Mouse (Mus musculus) lung, embryonic 16.5 days (tissue): ENCODE results near the gene Krtap9-5. TPM values are rescaled to one million over a fixed set of nuclear protein-coding genes. Genes with fewer than 3 reads are reported as not detected.

Source experiments
- ATAC-seq: fragments of 200-750 bp; cut with Nextera tagmentation; 2 replicates; pipeline ENCODE4 v1.8.0; 2017; ENCODE audit warnings: low read depth, mild to moderate bottlenecking, moderate library complexity
- H3K27ac ChIP-seq: fragments of 300-500 bp; sonication (generic); 2 replicates; pipeline ENCODE4 v1.5.1; 2014; ENCODE audit warnings: mild to moderate bottlenecking, control low read depth, low read length
- H3K27me3 ChIP-seq: fragments of 300-500 bp; sonication (generic); 2 replicates; pipeline ENCODE4 v1.6.1; 2014; ENCODE audit warnings: low read depth, low read length, mixed read lengths; ENCODE audit not compliant: control insufficient read depth, insufficient read depth
- H3K36me3 ChIP-seq: fragments of 300-500 bp; sonication (generic); 2 replicates; pipeline ENCODE4 v1.6.1; 2014; ENCODE audit warnings: low read length; ENCODE audit not compliant: control insufficient read depth, insufficient read depth
- H3K4me1 ChIP-seq: fragments of 300-500 bp; sonication (generic); replicated peaks from 2 replicates; pipeline ENCODE4 v1.6.1; 2014; ENCODE audit warnings: low read length, mixed read lengths; ENCODE audit not compliant: control insufficient read depth, insufficient read depth
- H3K4me2 ChIP-seq: fragments of 300-500 bp; sonication (generic); 2 replicates; pipeline ENCODE4 v1.6.1; 2014; ENCODE audit warnings: low read depth, low read length, control low read depth
- H3K4me3 ChIP-seq: fragments of 300-500 bp; sonication (generic); 2 replicates; pipeline ENCODE4 v1.5.1; 2014; ENCODE audit warnings: mild to moderate bottlenecking, low read length, control low read depth
- H3K9ac ChIP-seq: fragments of 300-500 bp; sonication (generic); 2 replicates; pipeline ENCODE4 v1.6.1; 2014; ENCODE audit warnings: low read length, control low read depth
- H3K9me3 ChIP-seq: fragments of 300-500 bp; sonication (generic); 2 replicates; pipeline ENCODE4 v1.6.1; 2016; ENCODE audit warnings: low read length; ENCODE audit not compliant: control insufficient read depth
- WGBS: fragments of 180-500 bp; shearing (Covaris S2); extraction: QIAGEN DNeasy Blood & Tissue Kit; methylation state at CpG from one replicate; pipeline ENCODE4 v1.1.7; 2014; 5-methylcytosine and 5-hydroxymethylcytosine counted together
- polyA plus RNA-seq: library from polyadenylated mRNA; unstranded; fragments of >200 nt; fragmentation: Nextera tagmentation; extraction: Ambion mirVana; gene quantifications from 2 replicates; pipeline ENCODE4 v1.2.1, GENCODE M21; 2015

The Krtap9-5 gene
- polyA plus RNA-seq, 1 experiment from 2014 or later: not detected

DNA sequence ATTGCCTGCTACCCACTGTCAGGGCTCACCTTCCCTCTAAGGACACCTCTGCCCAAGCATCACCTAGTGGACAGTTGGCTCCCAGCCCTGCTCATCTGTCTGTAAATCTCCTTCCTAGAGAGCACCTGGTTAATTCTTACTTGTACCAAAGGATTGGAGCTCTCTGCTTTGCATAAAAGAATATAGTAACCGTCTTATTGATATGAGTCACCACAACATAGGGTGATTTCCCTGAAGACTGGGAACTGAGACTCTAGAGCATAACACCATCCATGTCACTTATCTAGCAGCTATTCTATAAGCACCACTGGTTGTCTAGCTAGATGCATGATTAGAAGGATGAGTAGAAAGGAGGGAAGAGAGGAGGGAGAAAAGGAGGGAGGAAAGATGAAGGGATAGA is 35.2 kb downstream of the Krtap9-5 start:
- Histone ChIP-seq H3K4me2 (no peak overlapping the region), H3K9ac (no peak overlapping the region), H3K9me3 (no peaks in the 10 kb centered on the region), H3K27ac (no peak overlapping the region), H3K4me3 (no peak overlapping the region), H3K27me3 (no peaks in the 10 kb centered on the region; the same call in 1 of the 2 replicates), H3K4me1 (no peaks in the 10 kb centered on the region), H3K36me3 (no peaks in the 10 kb centered on the region)
- 83% methylated on average over 1 of the region's 1 CpGs for WGBS
- no peak for ATAC-seq

DNA sequence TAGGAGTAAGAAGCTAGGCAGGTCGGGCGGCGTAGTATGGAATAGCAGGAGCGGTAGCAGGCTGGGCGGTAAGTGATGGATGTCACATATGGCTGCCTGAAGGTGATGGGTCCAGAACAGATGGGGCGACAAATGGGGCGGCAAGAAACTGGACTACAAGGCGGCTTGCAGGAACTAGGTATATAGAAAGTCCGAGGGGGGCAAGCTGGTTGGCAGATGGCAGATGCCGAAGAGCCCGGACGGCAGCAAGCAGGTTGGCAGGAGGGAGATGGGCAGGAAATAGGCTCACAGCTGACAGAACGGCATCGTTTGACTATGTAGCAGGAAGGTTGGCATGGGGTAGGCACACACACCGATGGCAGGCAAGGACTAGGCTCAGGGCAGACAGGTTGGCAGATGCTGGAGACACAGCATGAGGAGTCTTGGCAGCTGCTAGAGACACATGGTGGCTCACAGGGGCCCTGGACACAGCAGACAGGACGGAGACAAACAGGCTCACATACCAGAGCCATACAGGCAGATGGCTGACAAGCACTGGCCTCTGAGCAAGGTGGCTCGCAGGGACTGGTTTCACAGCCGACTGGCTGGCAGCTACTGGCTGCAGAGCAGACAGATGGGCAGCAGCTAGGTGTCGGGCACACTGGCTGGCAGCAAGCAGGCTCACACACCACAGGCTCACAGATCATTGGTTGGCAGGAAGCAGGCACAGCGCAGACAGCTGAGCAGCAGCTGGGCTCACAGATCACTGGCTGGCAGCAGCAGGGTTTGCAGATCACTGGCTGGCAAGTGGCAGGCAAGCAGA is 37.2 kb downstream of the Krtap9-5 start:
- no peaks in the 10 kb centered on the region for H3K9me3 ChIP-seq
- H3K4me2 ChIP-seq: no peak overlapping the region
- H3K27ac ChIP-seq: no peak overlapping the region
- no peak for ATAC-seq
- WGBS: 72% methylated on average over 20 of the region's 20 CpGs
- no peaks in the 10 kb centered on the region for H3K36me3 ChIP-seq
- H3K4me3 ChIP-seq: no peak overlapping the region
- H3K27me3 ChIP-seq: no peaks in the 10 kb centered on the region; the same call in 1 of the 2 replicates
- no peak overlapping the region for H3K9ac ChIP-seq
- no peaks in the 10 kb centered on the region for H3K4me1 ChIP-seq

DNA sequence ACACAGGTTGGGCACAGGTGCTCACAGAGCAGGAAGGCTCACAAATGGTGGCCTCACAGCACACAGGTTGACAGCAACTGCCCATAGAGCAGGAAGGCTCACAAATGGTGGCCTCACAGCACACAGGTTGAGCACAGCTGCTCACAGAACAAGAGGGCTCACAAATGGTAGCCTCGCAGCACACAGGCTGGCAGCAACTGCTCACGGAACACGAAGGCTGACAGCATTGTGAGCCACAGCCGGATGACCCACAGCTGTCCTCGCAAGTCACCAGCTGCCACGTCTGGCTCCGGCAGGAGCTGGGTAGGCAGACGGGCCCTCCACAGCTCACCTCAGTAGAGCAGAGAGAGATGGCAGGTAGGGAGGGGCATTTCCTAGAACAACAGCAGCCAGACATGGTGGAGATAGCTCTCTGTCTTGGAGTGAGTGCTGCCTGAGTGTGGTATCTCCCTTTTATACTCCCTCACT is 37.9 kb downstream of the Krtap9-5 start, which contains the start of gene Krtap16-1:
Gene Krtap16-1, minus strand, starts transcription at position 418 of the 468 bp plus-strand sequence.
- Histone ChIP-seq H3K27ac (no peak within 1 kb of the TSS), H3K36me3 (no peaks in the 10 kb centered on the region), H3K4me1 (no peaks in the 10 kb centered on the region), H3K9ac (no peak within 1 kb of the TSS), H3K27me3 (no peaks in the 10 kb centered on the region; the same call in 1 of the 2 replicates), H3K9me3 (no peaks in the 10 kb centered on the region), H3K4me3 (no peak within 1 kb of the TSS), H3K4me2 (no peak within 1 kb of the TSS)
- no peak for ATAC-seq
- 56% methylated on average over 8 of the region's 8 CpGs for WGBS

- no peak overlapping the region for H3K4me3 ChIP-seq
- H3K9me3 ChIP-seq: no peaks in the 10 kb centered on the region
- H3K27me3 ChIP-seq: no peaks in the 10 kb centered on the region; the same call in 1 of the 2 replicates
- WGBS: 87% methylated on average over 3 of the region's 3 CpGs
- ATAC-seq: no peak
- no peaks in the 10 kb centered on the region for H3K36me3 ChIP-seq
- H3K9ac ChIP-seq: no peak overlapping the region
- H3K4me1 ChIP-seq: no peaks in the 10 kb centered on the region
- H3K27ac ChIP-seq: no peak overlapping the region
- H3K4me2 ChIP-seq: no peak overlapping the region
Observed at GRCm38 (mm10) chr11:99988530-99988929, 40.3 kb downstream of the Krtap9-5 start.

DNA sequence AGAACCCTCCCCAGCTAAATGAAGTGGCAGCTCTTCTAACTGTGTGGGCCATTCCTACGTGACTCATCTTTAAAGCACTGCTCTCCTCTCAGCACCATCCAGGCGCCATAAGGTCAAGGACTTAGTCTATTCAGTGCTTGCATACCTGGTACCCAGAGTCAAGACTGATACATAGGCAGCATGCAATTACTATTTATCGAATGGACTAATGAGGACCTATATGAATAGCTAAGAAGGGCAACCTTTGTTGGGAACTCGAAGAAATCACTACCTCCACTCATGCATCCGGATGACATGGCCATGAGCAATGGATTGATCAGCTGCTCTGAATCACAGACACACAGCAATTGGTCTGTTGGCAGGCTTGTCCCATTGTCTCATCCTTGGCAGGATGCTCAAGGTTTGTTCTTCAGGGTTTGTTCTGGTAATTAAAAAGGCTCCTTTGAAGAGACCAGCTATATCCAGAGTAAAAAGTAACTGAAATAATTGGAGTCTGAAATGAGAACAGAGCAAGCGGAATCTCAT is 41.7 kb downstream of the Krtap9-5 start:
- no peaks in the 10 kb centered on the region for H3K36me3 ChIP-seq
- no peaks in the 10 kb centered on the region for H3K9me3 ChIP-seq
- H3K9ac ChIP-seq: no peak overlapping the region
- H3K4me1 ChIP-seq: peaks cover 3% of the 10 kb centered on the region; the same call in 1 of the 2 replicates
- WGBS: 78% methylated on average over 6 of the region's 6 CpGs
- H3K4me2 ChIP-seq: no peak overlapping the region
- H3K27me3 ChIP-seq: peaks cover 4% of the 10 kb centered on the region; the same call in 1 of the 2 replicates
- no peak overlapping the region for H3K27ac ChIP-seq
- H3K4me3 ChIP-seq: no peak overlapping the region
- no peak for ATAC-seq

- no peak overlapping the region for H3K27ac ChIP-seq
- no peaks in the 10 kb centered on the region for H3K9me3 ChIP-seq
- no peaks in the 10 kb centered on the region for H3K36me3 ChIP-seq
- no peak overlapping the region for H3K4me2 ChIP-seq
- peaks cover 3% of the 10 kb centered on the region; the same call in 1 of the 2 replicates for H3K4me1 ChIP-seq
- no peak for ATAC-seq
- 68% methylated on average over 3 of the region's 3 CpGs for WGBS
- H3K9ac ChIP-seq: no peak overlapping the region
- no peak overlapping the region for H3K4me3 ChIP-seq
- H3K27me3 ChIP-seq: peaks cover 4% of the 10 kb centered on the region; the same call in 1 of the 2 replicates
Observed at GRCm38 (mm10) chr11:99990571-99990970, 42.3 kb downstream of the Krtap9-5 start.

DNA sequence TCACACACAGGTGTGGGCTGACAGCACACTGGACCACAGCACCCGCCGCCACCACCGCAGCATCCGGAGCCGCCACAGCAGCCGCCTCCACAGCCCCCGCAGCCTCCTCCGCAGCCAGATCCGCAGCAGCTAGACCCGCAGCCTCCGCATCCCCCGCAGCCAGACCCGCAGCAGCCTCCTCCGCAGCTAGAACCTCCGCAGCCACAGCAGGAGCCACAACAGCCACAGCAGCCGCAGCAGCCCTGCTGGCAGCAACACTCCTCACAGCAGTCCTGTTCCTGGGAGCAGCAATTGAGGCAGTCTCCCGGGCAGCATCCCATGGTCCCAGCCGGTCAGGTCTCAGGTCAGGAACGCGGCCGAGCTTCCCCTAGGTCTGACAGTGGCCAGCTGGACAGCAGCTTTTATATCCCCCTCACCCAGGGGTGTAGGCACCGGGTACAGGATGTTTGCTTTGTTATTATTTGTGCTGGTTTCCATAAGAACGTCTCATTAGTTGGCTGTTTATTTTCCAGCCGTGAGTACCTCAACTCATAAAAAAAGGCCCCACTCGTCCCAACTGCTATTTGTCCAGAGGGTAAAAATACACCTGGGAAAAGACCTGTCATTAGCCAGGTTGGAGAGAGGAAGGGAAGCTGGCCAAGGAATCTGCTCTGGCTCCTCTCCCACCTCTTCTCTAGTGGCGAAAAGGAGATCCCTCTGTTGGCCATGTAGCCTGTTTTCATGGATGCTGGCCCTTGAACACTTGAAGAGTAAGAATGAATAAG is 45.5 kb downstream of the Krtap9-5 start, which contains the start of gene Krtap17-1:
Gene Krtap17-1, minus strand, starts transcription at position 375 of the 764 bp plus-strand sequence.
- 0 out of 2 replicates have a peak within 1 kb of the TSS, but pooled peaks have one; percentile 6 for H3K4me3 ChIP-seq
- H3K36me3 ChIP-seq: no peaks in the 10 kb centered on the region
- WGBS: 21% methylated on average over 21 of the region's 26 CpGs
- peak within 1 kb of the TSS; percentile 15; the same call in 1 of the 2 replicates for H3K9ac ChIP-seq
- peaks cover 3% of the 10 kb centered on the region; the same call in 1 of the 2 replicates for H3K4me1 ChIP-seq
- H3K9me3 ChIP-seq: no peaks in the 10 kb centered on the region
- H3K4me2 ChIP-seq: peak within 1 kb of the TSS; percentile 11; the same call in 1 of the 2 replicates
- peaks cover 4% of the 10 kb centered on the region; the same call in 1 of the 2 replicates for H3K27me3 ChIP-seq
- H3K27ac ChIP-seq: no peak within 1 kb of the TSS
- ATAC-seq: no peak

DNA sequence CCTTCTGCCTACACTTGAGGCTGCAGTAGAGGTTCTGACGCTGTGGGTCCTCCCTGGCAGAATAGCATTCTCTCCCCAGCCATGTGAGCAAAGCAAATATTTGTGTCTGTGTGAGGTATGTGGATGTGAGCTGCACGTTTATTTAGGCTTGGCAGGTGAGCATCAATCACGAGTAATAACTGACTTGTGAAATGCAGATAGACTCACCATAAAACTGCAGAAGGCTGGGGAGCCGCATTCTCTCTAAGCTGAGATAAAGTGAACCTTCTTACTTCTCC is 46.0 kb downstream of the Krtap9-5 start:
- no peak overlapping the region for H3K4me3 ChIP-seq
- H3K4me2 ChIP-seq: no peak overlapping the region
- H3K36me3 ChIP-seq: no peaks in the 10 kb centered on the region
- peaks cover 4% of the 10 kb centered on the region; the same call in 1 of the 2 replicates for H3K27me3 ChIP-seq
- no peak for ATAC-seq
- H3K9me3 ChIP-seq: no peaks in the 10 kb centered on the region
- peaks cover 3% of the 10 kb centered on the region; the same call in 1 of the 2 replicates for H3K4me1 ChIP-seq
- no peak overlapping the region for H3K9ac ChIP-seq
- 21% methylated on average over 4 of the region's 4 CpGs for WGBS
- H3K27ac ChIP-seq: no peak overlapping the region

DNA sequence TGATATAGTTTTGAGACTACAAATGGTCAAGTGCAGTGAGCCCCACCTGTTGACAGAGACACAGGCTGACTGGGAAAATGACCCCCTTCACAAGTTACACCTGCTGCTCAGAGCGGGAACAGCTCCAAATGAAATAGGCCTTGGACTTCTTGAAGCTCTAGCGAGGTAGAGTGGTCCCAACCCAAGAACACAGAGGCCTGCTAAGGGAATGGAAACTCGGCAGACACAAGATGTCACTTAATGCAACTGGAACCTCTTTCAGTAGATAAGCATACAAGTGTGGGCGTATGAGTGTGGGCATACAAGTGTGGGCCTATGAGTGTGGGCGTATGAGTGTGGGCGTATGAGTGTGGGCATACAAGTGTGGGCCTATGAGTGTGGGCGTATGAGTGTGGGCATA is 50.8 kb downstream of the Krtap9-5 start:
- peaks cover 2% of the 10 kb centered on the region; the same call in 1 of the 2 replicates for H3K4me1 ChIP-seq
- H3K27me3 ChIP-seq: peaks cover 3% of the 10 kb centered on the region; the same call in 1 of the 2 replicates
- ATAC-seq: no peak
- no peak overlapping the region for H3K27ac ChIP-seq
- H3K9me3 ChIP-seq: no peaks in the 10 kb centered on the region
- 80% methylated on average over 7 of the region's 7 CpGs for WGBS
- H3K4me3 ChIP-seq: no peak overlapping the region
- H3K9ac ChIP-seq: no peak overlapping the region
- no peak overlapping the region for H3K4me2 ChIP-seq
- no peaks in the 10 kb centered on the region for H3K36me3 ChIP-seq
